Mouse (Mus musculus): ENCODE data around the gene Stxbp2. TPM values are rescaled to one million over a fixed set of nuclear protein-coding genes. Genes with fewer than 3 reads are reported as not detected.

Stxbp2 gene
- polyA plus RNA-seq, 1 experiment from 2014 or later, result 243 TPM

GRCm38 (mm10) chr8:3654726-3655508 lies 24.2 kb downstream of the Stxbp2 start:
- WGBS (ENCODE audit: missing documents), result 91% methylated on average over 11 of the region's 11 CpGs
- Histone ChIP-seq H3K4me3 (ENCODE audit: inconsistent target) (no peak overlapping the region), H3K36me3 (ENCODE audit: inconsistent target) (no peaks in the 10 kb centered on the region)

DNA sequence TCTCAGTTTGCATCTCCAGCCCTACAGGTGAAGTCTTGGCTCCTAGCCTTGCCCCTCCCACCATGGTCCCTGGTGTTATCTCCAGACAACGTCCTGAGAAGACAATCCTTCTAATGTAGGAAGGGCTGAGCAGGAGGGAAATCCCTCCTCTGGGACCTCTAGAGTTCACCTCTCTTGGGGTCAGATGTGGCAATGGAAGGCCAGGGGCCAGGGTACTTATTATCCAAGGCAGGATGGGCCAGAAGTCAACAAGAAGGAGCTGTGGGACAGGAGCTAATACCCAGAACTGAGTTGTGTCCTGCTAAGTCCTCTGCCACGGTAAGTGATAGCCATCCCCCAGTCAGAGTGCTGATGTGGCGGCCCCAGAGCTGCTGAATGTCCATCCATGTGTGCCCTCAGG lies 24.8 kb downstream of the Stxbp2 start, which contains the start of gene Retn:
TSS of gene Retn (plus strand) at position 245 of the 400 bp plus-strand sequence.
- 92% methylated on average over 3 of the region's 3 CpGs for WGBS (ENCODE audit: missing documents)
- Histone ChIP-seq H3K79me2 (ENCODE audit: inconsistent target) (no peaks in the 10 kb centered on the region), H3K4me3 (ENCODE audit: inconsistent target) (no peak within 1 kb of the TSS), H3K36me3 (ENCODE audit: inconsistent target) (no peaks in the 10 kb centered on the region), H3K27ac (no peak within 1 kb of the TSS)

More at GRCm38 (mm10) chr8:3654726-3655508, 24.2 kb downstream of the Stxbp2 start:
- no peaks in the 10 kb centered on the region for H3K79me2 ChIP-seq (ENCODE audit: inconsistent target)
- no peak overlapping the region for H3K27ac ChIP-seq

- Histone ChIP-seq H3K4me3 (ENCODE audit: inconsistent target) (no peak overlapping the region), H3K27ac (no peak overlapping the region), H3K79me2 (ENCODE audit: inconsistent target) (no peaks in the 10 kb centered on the region), H3K36me3 (ENCODE audit: inconsistent target) (no peaks in the 10 kb centered on the region)
- WGBS (ENCODE audit: missing documents), result 49% methylated on average over 7 of the region's 7 CpGs
Measured at GRCm38 (mm10) chr8:3656725-3657381, 26.1 kb downstream of the Stxbp2 start.

DNA sequence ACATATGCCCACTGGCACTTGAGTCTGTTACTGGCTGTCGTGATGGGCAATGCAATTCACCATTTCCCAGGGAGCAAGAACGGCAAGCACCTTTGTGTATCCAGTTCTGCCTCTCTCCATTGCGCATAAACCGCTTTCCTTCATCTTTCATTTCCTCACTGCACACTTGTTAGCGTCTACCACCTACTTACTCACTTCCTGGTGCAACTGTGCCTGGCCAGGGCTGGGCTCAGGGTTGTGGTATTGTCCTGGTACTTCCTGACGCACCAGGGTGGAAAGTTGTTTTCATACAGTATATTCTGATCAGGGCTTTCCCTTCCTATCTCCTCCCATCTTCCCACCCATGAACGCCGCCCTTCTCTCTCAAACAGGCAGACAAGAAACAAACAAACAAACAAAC lies 30.1 kb downstream of the Stxbp2 start:
- H3K4me3 ChIP-seq (ENCODE audit: inconsistent target), result no peak overlapping the region
- peak overlapping the region; percentile 25; the same call in 1 of the 2 replicates for H3K27ac ChIP-seq
- no peaks in the 10 kb centered on the region for H3K79me2 ChIP-seq (ENCODE audit: inconsistent target)
- no peaks in the 10 kb centered on the region for H3K36me3 ChIP-seq (ENCODE audit: inconsistent target)
- WGBS (ENCODE audit: missing documents), result 19% methylated on average over 8 of the region's 8 CpGs

DNA sequence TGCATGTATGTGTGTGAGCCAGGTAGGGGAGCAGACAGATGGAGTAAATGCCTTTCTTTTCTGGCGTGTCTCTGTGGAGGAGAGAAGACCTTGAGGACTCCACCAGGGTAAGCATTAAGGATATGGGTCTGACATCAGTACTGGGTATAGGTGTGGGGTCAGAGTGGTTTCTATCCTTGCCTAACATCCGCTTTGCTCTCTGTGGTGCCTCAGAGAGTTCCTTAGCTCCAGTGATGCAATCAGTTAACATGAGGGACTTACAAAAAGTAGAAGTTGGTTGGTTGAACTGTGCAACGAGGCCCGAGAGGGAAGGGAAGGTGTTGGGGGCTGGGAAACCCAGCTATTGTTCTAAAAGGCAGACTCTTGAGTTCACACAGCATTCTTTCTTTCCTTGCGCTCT lies 33.6 kb downstream of the Stxbp2 start:
- H3K36me3 ChIP-seq (ENCODE audit: inconsistent target), result no peaks in the 10 kb centered on the region
- peaks cover under 1% of the 10 kb centered on the region; the same call in 1 of the 2 replicates for H3K79me2 ChIP-seq (ENCODE audit: inconsistent target)
- H3K27ac ChIP-seq, result peak overlapping the region; percentile 45
- H3K4me3 ChIP-seq (ENCODE audit: inconsistent target), result no peak overlapping the region
- 5% methylated on average over 5 of the region's 5 CpGs for WGBS (ENCODE audit: missing documents)

DNA sequence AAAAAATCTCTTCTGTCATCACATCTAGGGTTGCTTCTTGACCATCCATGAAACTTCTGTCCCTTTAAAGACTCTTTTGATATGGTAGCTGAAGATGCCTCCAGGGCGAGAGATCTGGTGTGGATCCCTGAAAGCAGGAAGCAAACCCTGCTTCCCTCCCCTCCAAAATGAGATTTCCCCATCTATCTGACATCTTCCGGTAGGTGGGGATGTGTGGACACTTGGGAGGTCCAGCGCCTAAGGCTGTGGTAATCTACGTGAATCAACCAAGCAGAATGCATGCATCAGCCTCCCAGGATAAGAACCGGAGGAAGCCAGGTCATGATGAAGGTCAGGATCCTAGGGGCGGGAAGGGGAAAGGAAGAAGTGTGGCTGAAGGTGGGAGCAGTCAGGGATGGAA lies 34.8 kb downstream of the Stxbp2 start, which contains the start of gene Mcemp1:
TSS of gene Mcemp1 (plus strand) at position 248 of the 400 bp plus-strand sequence.
- no peak within 1 kb of the TSS for H3K4me3 ChIP-seq (ENCODE audit: inconsistent target)
- no peaks in the 10 kb centered on the region for H3K36me3 ChIP-seq (ENCODE audit: inconsistent target)
- 49% methylated on average over 6 of the region's 6 CpGs for WGBS (ENCODE audit: missing documents)
- H3K27ac ChIP-seq, result peak within 1 kb of the TSS; percentile 45
- H3K79me2 ChIP-seq (ENCODE audit: inconsistent target), result peaks cover 5% of the 10 kb centered on the region; the same call in 1 of the 2 replicates

DNA sequence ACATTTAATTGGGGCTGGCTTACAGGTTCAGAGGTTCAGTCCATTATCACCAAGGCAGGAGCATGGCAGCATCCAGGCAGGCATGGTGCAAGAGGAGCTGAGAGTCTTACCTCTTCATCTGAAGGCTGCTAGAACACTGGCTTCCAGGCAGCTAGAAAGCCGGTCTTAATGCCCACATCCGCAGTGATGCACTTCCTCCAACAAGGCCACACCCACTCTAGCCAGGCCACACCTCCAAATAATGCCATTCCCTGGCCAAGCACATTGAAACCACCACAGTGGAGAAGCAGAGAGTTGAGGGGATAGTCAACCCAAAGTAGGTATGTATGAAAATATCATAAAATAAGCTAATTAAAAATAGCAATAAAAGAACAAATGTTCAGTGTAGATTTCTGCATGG lies 39.6 kb downstream of the Stxbp2 start:
- H3K4me3 ChIP-seq (ENCODE audit: inconsistent target), result no peak overlapping the region
- no peaks in the 10 kb centered on the region for H3K36me3 ChIP-seq (ENCODE audit: inconsistent target)
- H3K27ac ChIP-seq, result no peak overlapping the region
- peaks cover 5% of the 10 kb centered on the region; the same call in 1 of the 2 replicates for H3K79me2 ChIP-seq (ENCODE audit: inconsistent target)
- WGBS (ENCODE audit: missing documents), result 3% methylated on average over 2 of the region's 2 CpGs

- Histone ChIP-seq H3K4me3 (ENCODE audit: inconsistent target) (peak within 1 kb of the TSS; percentile 53), H3K79me2 (ENCODE audit: inconsistent target) (peaks cover 11% of the 10 kb centered on the region), H3K27ac (peak within 1 kb of the TSS; percentile 24; the same call in 1 of the 2 replicates), H3K36me3 (ENCODE audit: inconsistent target) (no peaks in the 10 kb centered on the region)
- 1% methylated on average over 23 of the region's 23 CpGs for WGBS (ENCODE audit: missing documents)
Measured at GRCm38 (mm10) chr8:3671980-3672491, 41.3 kb downstream of the Stxbp2 start, which contains the start of gene Fcor. Gene Fcor, minus strand, starts transcription at chr8:3672362.

GRCm38 (mm10) chr8:3674671-3675070 lies 43.9 kb downstream of the Stxbp2 start:
- no peak overlapping the region for H3K27ac ChIP-seq
- no peak overlapping the region for H3K4me3 ChIP-seq (ENCODE audit: inconsistent target)
- H3K36me3 ChIP-seq (ENCODE audit: inconsistent target), result peaks cover 5% of the 10 kb centered on the region; the same call in 1 of the 2 replicates
- WGBS (ENCODE audit: missing documents), result 92% methylated on average over 3 of the region's 3 CpGs
- peaks cover 25% of the 10 kb centered on the region for H3K79me2 ChIP-seq (ENCODE audit: inconsistent target)

DNA sequence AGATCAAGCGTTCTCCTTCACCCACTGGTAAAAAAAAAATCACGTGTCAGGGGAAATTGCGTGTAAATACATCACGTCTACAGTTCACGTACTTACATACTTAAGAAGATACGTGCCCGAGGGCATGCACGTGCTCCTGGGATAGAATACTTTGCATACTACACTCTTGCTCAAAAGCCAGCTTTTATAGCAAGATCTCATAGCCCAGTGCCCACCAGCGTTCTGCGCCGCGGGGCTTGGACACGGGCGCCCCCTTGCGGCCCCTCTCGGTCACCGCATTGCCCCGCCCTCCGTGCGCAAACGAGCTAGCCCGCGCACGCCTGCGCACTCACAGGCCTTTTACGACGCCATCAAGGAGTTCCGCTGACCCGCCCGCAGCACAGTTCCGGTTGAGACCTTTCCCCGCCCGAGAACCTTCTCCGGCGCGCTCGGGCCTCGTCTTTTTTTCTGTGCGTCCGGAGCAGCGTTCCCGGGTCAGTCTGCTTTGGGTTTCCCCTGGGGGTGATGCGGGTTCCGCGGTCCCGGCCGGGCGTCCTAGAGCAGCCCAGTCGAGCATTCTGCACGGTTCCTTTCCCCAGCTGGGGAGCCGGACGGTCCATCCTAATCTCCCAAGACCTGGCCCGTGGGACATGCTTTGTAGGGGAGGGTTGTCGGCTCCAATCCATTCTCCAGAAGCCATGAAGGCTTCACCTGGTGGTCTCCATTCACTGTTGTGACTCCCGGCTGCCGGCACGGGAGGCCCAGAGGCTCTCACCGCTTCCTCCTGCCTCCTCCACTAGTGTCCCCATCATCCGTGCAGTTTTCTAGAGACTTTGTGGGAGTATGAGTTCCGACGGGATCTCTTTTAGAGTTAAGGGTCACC lies 45.6 kb downstream of the Stxbp2 start, which contains the start of gene Trappc5:
TSS of gene Trappc5 (plus strand) at position 169 of the 862 bp plus-strand sequence.
- Histone ChIP-seq H3K36me3 (ENCODE audit: inconsistent target) (peaks cover 14% of the 10 kb centered on the region; the same call in 1 of the 2 replicates), H3K27ac (peak within 1 kb of the TSS; percentile 79), H3K79me2 (ENCODE audit: inconsistent target) (peaks cover 24% of the 10 kb centered on the region), H3K4me3 (ENCODE audit: inconsistent target) (peak within 1 kb of the TSS; percentile 99)
- under 1% methylated on average over 61 of the region's 61 CpGs for WGBS (ENCODE audit: missing documents)

- peaks cover 24% of the 10 kb centered on the region for H3K79me2 ChIP-seq (ENCODE audit: inconsistent target)
- H3K4me3 ChIP-seq (ENCODE audit: inconsistent target), result peak overlapping the region; percentile 99
- H3K27ac ChIP-seq, result peak overlapping the region; percentile 79
- H3K36me3 ChIP-seq (ENCODE audit: inconsistent target), result peaks cover 14% of the 10 kb centered on the region; the same call in 1 of the 2 replicates
- WGBS (ENCODE audit: missing documents), result 2% methylated on average over 15 of the region's 15 CpGs
Measured at GRCm38 (mm10) chr8:3676993-3677579, 46.3 kb downstream of the Stxbp2 start.

- no peak overlapping the region for H3K27ac ChIP-seq
- H3K36me3 ChIP-seq (ENCODE audit: inconsistent target), result peaks cover 14% of the 10 kb centered on the region; the same call in 1 of the 2 replicates
- peaks cover 24% of the 10 kb centered on the region for H3K79me2 ChIP-seq (ENCODE audit: inconsistent target)
- WGBS (ENCODE audit: missing documents), result 97% methylated on average over 23 of the region's 23 CpGs
- no peak overlapping the region for H3K4me3 ChIP-seq (ENCODE audit: inconsistent target)
Measured at GRCm38 (mm10) chr8:3678831-3679230, 48.1 kb downstream of the Stxbp2 start.

- Histone ChIP-seq H3K79me2 (ENCODE audit: inconsistent target) (peaks cover 24% of the 10 kb centered on the region), H3K27ac (no peak overlapping the region), H3K36me3 (ENCODE audit: inconsistent target) (peaks cover 14% of the 10 kb centered on the region; the same call in 1 of the 2 replicates), H3K4me3 (ENCODE audit: inconsistent target) (no peak overlapping the region)
- 91% methylated on average over 18 of the region's 23 CpGs for WGBS (ENCODE audit: missing documents)
Measured at GRCm38 (mm10) chr8:3679236-3679635, 48.5 kb downstream of the Stxbp2 start.
